Mouse (Mus musculus): ENCODE measurements around the gene Syt1.

DNA sequence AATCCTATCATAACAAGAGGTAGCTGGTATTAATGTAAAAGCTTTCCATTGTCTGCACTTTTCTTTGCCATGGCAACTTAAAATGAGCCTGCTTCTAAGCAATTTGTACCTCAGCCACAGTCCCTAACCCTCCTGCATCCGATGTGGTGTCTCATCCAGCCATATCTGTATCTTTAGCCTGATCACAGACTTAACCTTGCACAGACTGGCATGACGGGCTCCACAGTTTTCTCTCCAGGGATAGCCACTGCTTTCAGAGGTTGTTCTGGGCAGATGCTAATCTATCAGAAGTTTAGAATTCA lies 451.2 kb downstream of the Syt1 start:
- TF ChIP-seq CTCF (IDR thresholded peaks at IDR 0.05; ENCODE audit: borderline replicate concordance, extremely low read depth, insufficient read depth, insufficient read length) (no peak), POLR2A (IDR thresholded peaks at IDR 0.05; ENCODE audit: borderline replicate concordance, extremely low read depth, insufficient read depth, insufficient read length, poor library complexity, severe bottlenecking) (no peak)
